Mouse (Mus musculus) embryonic facial prominence, embryonic 13.5 days (tissue): Measurements from ENCODE around the gene Cldn18. TPM values are rescaled to one million over a fixed set of nuclear protein-coding genes. Genes with fewer than 3 reads are reported as not detected.

Experiments used
- ATAC-seq: fragments of 200-750 bp; cut with Nextera tagmentation; 2 replicates; pipeline ENCODE4 v1.8.0; 2017; ENCODE audit warnings: low read depth; ENCODE audit not compliant: insufficient number of reproducible peaks, insufficient read depth, low FRiP score, low TSS enrichment
- H3K27ac ChIP-seq: fragments of 300-500 bp; sonication (generic); 2 replicates; pipeline ENCODE4 v1.5.1; 2015; ENCODE audit warnings: moderate library complexity, mild to moderate bottlenecking, inconsistent platforms
- H3K27me3 ChIP-seq: fragments of 300-500 bp; sonication (generic); 2 replicates; pipeline ENCODE4 v1.6.1; 2015; ENCODE audit warnings: mild to moderate bottlenecking, inconsistent platforms
- H3K36me3 ChIP-seq: fragments of 300-500 bp; sonication (generic); 2 replicates; pipeline ENCODE4 v1.6.1; 2015; ENCODE audit warnings: mild to moderate bottlenecking, inconsistent platforms
- H3K4me1 ChIP-seq: fragments of 300-500 bp; sonication (generic); 2 replicates; pipeline ENCODE4 v1.6.1; 2015; ENCODE audit warnings: inconsistent platforms
- H3K4me2 ChIP-seq: fragments of 300-500 bp; sonication (generic); 2 replicates; pipeline ENCODE4 v1.6.1; 2015; ENCODE audit warnings: moderate library complexity, mild to moderate bottlenecking, inconsistent platforms
- H3K4me3 ChIP-seq: fragments of 300-500 bp; sonication (generic); 2 replicates; pipeline ENCODE4 v1.5.1; 2015; ENCODE audit warnings: mild to moderate bottlenecking, inconsistent platforms
- H3K9ac ChIP-seq: fragments of 300-500 bp; sonication (generic); 2 replicates; pipeline ENCODE4 v1.6.1; 2015; ENCODE audit warnings: mild to moderate bottlenecking, inconsistent platforms
- H3K9me3 ChIP-seq: fragments of 300-500 bp; sonication (generic); 2 replicates; pipeline ENCODE4 v1.6.1; 2016; ENCODE audit warnings: inconsistent platforms
- WGBS: fragments of 180-500 bp; shearing (Covaris S2); methylation state at CpG from one replicate; pipeline ENCODE4 v1.1.7; 2015; ENCODE audit warnings: mixed read lengths; 5-methylcytosine and 5-hydroxymethylcytosine counted together
- polyA plus RNA-seq: library from polyadenylated mRNA; unstranded; fragments of >200 nt; fragmentation: Nextera tagmentation; extraction: Ambion mirVana; gene quantifications from 2 replicates; pipeline ENCODE4 v1.2.1, GENCODE M21; 2015

The Cldn18 gene
- 0.15 TPM in 1 of 2 replicates, not detected in the other for polyA plus RNA-seq

- no peaks in the 10 kb centered on the region for H3K4me1 ChIP-seq
- H3K4me3 ChIP-seq = no peak within 1 kb of the TSS
- 82% methylated on average over 14 of the region's 14 CpGs for WGBS
- H3K27ac ChIP-seq = no peak within 1 kb of the TSS
- H3K36me3 ChIP-seq = no peaks in the 10 kb centered on the region
- no peak for ATAC-seq
- H3K27me3 ChIP-seq = no peaks in the 10 kb centered on the region
- no peaks in the 10 kb centered on the region for H3K9me3 ChIP-seq
- H3K4me2 ChIP-seq = no peak within 1 kb of the TSS
- no peak within 1 kb of the TSS for H3K9ac ChIP-seq
Measured at GRCm38 (mm10) chr9:99717134-99717533, at the start of gene Cldn18. Gene Cldn18 (minus strand): TSS chr9:99717267.

DNA sequence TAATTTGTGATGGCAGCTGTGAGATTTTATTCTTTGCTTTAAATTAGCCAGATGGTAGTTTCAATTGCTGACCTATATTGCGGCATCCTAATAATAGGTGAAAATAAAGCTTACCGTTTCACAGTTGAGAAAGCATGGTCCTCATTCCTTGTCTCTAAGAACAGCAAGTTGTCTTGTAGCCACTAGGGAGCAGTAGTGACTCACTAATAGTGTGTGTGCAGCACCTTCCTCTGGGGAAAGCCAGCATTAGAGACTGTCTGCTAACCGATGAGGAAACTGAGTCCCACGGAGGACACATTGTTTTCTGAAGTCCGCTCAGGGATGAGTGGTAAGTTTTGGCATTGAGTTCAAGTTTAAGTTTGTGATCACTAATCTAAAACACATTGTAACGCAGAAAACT, 46.5 kb upstream of the Cldn18 start:
- no peak overlapping the region for H3K27ac ChIP-seq
- ATAC-seq = no peak
- no peaks in the 10 kb centered on the region for H3K36me3 ChIP-seq
- no peak overlapping the region for H3K4me2 ChIP-seq
- no peak overlapping the region for H3K9ac ChIP-seq
- no peaks in the 10 kb centered on the region for H3K4me1 ChIP-seq
- H3K9me3 ChIP-seq = no peaks in the 10 kb centered on the region
- H3K27me3 ChIP-seq = no peaks in the 10 kb centered on the region
- 67% methylated on average over 6 of the region's 6 CpGs for WGBS
- no peak overlapping the region for H3K4me3 ChIP-seq

DNA sequence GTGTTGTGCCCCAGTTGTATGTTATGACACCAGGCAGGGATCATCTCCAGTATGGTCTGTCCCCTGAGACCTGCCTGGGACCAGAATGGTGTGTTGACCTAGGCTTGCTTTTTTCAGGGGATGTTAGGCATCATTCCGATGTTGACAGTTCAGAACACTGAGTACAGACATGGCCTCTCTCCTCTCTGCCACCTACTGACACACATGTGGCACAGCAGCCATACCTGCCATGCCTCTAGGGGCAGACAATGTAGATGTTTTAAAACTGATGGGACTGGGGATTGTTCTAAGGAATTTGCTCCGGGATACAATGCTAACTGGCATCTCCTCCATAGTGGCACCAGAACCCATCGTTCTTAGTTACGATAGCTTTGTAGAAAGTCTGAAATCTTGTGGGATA, 33.2 kb upstream of the Cldn18 start:
- Histone ChIP-seq H3K27ac (no peak overlapping the region), H3K4me2 (no peak overlapping the region), H3K4me1 (no peaks in the 10 kb centered on the region), H3K9me3 (no peaks in the 10 kb centered on the region), H3K4me3 (no peak overlapping the region), H3K9ac (no peak overlapping the region), H3K27me3 (no peaks in the 10 kb centered on the region), H3K36me3 (no peaks in the 10 kb centered on the region)
- no peak for ATAC-seq
- WGBS = 78% methylated on average over 4 of the region's 4 CpGs

DNA sequence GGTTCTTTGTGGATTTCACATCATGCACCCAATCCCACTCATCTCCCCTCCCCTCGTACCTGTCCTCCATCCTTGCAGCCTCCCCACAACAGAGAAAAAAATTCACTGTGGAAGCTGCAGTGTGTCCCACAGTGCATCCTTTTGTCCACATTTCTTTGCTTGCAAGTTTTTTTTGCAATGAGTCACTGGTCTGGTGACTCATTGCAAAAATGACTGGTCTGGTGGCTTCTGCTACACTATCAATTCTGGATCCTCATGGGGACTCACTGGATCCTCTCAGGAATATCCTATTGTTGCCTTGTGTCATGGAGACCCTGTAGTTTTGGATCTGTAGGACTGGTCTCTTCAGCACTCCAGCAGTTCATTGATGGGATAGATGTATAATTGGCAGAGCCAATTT, 31.2 kb upstream of the Cldn18 start:
- H3K4me1 ChIP-seq = no peaks in the 10 kb centered on the region
- no peak for ATAC-seq
- no peak overlapping the region for H3K4me3 ChIP-seq
- no peaks in the 10 kb centered on the region for H3K27me3 ChIP-seq
- no peak overlapping the region for H3K9ac ChIP-seq
- H3K4me2 ChIP-seq = no peak overlapping the region
- WGBS = 50% methylated on average over 1 of the region's 1 CpGs
- no peak overlapping the region for H3K27ac ChIP-seq
- H3K36me3 ChIP-seq = no peaks in the 10 kb centered on the region
- no peaks in the 10 kb centered on the region for H3K9me3 ChIP-seq

DNA sequence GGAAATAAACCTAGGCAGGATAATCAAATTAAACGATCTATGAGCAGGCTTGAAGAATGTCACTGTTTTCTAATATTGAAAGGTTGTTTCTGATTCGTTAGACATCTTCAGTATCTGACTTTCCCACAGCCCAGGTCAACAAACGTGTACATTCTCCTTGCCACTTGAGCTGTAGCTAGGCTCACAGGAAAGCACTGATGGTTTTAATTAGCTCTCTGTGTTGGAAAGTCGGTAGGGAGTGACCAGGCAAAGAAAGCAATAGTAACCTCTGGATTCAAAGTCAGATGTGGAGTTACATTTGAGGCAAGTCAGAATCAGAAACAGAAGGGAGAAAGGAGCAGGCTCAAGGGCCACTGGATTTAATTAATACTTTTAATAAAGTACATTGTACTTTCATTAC, 30.7 kb upstream of the Cldn18 start:
- H3K9ac ChIP-seq = no peak overlapping the region
- no peak for ATAC-seq
- H3K4me2 ChIP-seq = no peak overlapping the region
- no peak overlapping the region for H3K27ac ChIP-seq
- no peaks in the 10 kb centered on the region for H3K27me3 ChIP-seq
- no peak overlapping the region for H3K4me3 ChIP-seq
- H3K36me3 ChIP-seq = no peaks in the 10 kb centered on the region
- WGBS = 22% methylated on average over 4 of the region's 4 CpGs
- no peaks in the 10 kb centered on the region for H3K4me1 ChIP-seq
- H3K9me3 ChIP-seq = no peaks in the 10 kb centered on the region

GRCm38 (mm10) chr9:99744548-99744947, 27.5 kb upstream of the Cldn18 start:
- WGBS = 57% methylated on average over 5 of the region's 5 CpGs
- no peaks in the 10 kb centered on the region for H3K9me3 ChIP-seq
- no peak for ATAC-seq

GRCm38 (mm10) chr9:99729943-99730646, 13.0 kb upstream of the Cldn18 start:
- Histone ChIP-seq H3K9ac (no peak overlapping the region), H3K4me2 (no peak overlapping the region), H3K27ac (no peak overlapping the region), H3K4me3 (no peak overlapping the region), H3K27me3 (no peaks in the 10 kb centered on the region; the same call in 1 of the 2 replicates), H3K4me1 (no peaks in the 10 kb centered on the region), H3K36me3 (no peaks in the 10 kb centered on the region), H3K9me3 (no peaks in the 10 kb centered on the region)
- WGBS = 30% methylated on average over 15 of the region's 15 CpGs
- no peak for ATAC-seq

More at GRCm38 (mm10) chr9:99744548-99744947, 27.5 kb upstream of the Cldn18 start:
- Histone ChIP-seq H3K4me2 (no peak overlapping the region), H3K27me3 (no peaks in the 10 kb centered on the region), H3K9ac (no peak overlapping the region), H3K27ac (no peak overlapping the region), H3K4me1 (no peaks in the 10 kb centered on the region), H3K4me3 (no peak overlapping the region), H3K36me3 (no peaks in the 10 kb centered on the region)

- H3K4me1 ChIP-seq = no peaks in the 10 kb centered on the region
- ATAC-seq = no peak
- WGBS = 49% methylated on average over 11 of the region's 11 CpGs
- no peaks in the 10 kb centered on the region; the same call in 1 of the 2 replicates for H3K27me3 ChIP-seq
- no peak overlapping the region for H3K4me3 ChIP-seq
- H3K36me3 ChIP-seq = no peaks in the 10 kb centered on the region
- no peaks in the 10 kb centered on the region for H3K9me3 ChIP-seq
- no peak overlapping the region for H3K9ac ChIP-seq
- no peak overlapping the region for H3K4me2 ChIP-seq
- H3K27ac ChIP-seq = no peak overlapping the region
Measured at GRCm38 (mm10) chr9:99727819-99728218, 10.8 kb upstream of the Cldn18 start.

DNA sequence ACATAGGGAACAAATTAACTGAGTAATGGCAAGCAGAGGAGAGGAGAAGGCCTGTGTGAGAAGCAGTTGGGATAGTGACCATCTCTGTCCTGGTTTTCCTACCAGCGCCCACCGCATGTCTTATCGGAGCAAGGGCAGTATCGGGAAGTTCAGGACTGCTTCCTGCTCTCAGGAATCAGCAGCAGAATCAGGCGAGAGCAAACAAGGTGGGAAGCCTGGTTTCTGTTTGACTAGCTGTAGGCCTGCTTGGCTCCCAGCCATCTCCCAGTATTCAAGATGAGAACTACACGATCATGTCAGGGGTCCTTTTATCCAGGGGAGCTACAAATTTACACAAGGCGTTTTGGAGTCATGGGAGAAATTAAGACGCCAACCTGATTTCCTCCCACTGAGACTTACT, 8.2 kb upstream of the Cldn18 start:
- Histone ChIP-seq H3K27me3 (no peaks in the 10 kb centered on the region; the same call in 1 of the 2 replicates), H3K4me3 (no peak overlapping the region), H3K4me1 (no peaks in the 10 kb centered on the region), H3K9ac (no peak overlapping the region), H3K36me3 (no peaks in the 10 kb centered on the region), H3K4me2 (no peak overlapping the region), H3K9me3 (no peaks in the 10 kb centered on the region), H3K27ac (no peak overlapping the region)
- WGBS = 78% methylated on average over 8 of the region's 8 CpGs
- ATAC-seq = no peak

- Histone ChIP-seq H3K4me3 (no peak overlapping the region), H3K27ac (no peak overlapping the region), H3K9me3 (no peaks in the 10 kb centered on the region), H3K9ac (no peak overlapping the region), H3K4me2 (no peak overlapping the region), H3K36me3 (no peaks in the 10 kb centered on the region), H3K27me3 (no peaks in the 10 kb centered on the region), H3K4me1 (no peaks in the 10 kb centered on the region)
- WGBS = 46% methylated on average over 1 of the region's 1 CpGs
- ATAC-seq = no peak
Measured at GRCm38 (mm10) chr9:99720011-99720410, 2.9 kb upstream of the Cldn18 start.

DNA sequence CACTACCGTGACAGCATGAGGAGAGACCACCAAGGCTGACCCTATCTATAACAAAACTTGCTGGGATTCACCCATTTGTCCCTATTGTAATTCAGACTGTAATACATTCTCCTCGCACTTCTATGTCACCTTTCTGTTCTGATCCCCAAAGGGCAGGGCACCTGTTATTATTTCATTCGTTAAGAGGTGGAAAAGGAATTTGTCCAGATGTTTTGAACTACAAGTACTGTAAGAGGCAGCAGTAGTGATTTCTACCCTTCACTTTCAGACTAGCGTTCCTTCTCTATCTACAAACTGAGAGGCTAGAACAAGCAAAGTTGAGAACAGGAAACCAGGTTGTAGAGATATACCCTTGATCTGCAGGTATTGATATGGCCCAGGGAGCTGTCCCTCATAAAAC, 6.8 kb downstream of the Cldn18 start:
- Histone ChIP-seq H3K4me1 (no peaks in the 10 kb centered on the region), H3K36me3 (no peaks in the 10 kb centered on the region), H3K9me3 (no peaks in the 10 kb centered on the region), H3K27me3 (no peaks in the 10 kb centered on the region), H3K4me3 (no peak overlapping the region), H3K4me2 (no peak overlapping the region), H3K9ac (no peak overlapping the region), H3K27ac (no peak overlapping the region)
- no peak for ATAC-seq
- 84% methylated on average over 4 of the region's 4 CpGs for WGBS

DNA sequence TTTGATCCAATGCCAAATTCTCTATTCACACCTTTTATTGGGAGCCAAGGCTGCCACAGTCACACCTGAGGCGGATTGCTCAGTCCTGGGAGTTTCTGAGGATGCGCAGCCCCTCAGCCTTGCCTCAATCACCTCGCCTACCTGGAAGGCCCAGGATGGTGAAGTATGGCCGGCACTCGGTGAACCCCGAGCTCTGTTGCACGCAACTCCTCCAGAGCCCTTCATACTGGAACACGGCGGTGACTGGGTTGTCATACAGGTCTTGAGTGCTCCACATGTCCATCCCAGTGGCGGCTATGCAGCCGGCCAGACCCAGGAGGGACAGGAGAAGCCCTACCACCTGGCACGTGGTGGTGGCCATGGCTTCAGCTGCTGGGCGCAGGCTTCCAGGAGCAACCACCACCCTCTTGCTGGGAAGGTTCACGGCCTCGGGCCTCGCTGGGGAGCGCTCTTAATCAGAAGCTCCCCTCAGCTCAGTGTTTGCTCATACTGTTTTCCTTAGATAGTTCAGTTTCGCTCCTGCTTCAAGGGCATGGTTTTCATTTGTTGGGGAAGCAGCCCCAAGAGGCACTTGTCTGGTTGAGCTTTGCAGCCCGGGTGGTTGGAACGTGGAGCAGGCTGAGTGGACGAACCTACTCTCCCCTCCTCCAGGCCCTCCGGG, 7.3 kb downstream of the Cldn18 start:
- no peak overlapping the region for H3K4me3 ChIP-seq
- H3K4me2 ChIP-seq = no peak overlapping the region
- H3K4me1 ChIP-seq = no peaks in the 10 kb centered on the region
- H3K9ac ChIP-seq = no peak overlapping the region
- H3K27ac ChIP-seq = no peak overlapping the region
- ATAC-seq = no peak
- no peaks in the 10 kb centered on the region for H3K27me3 ChIP-seq
- 82% methylated on average over 22 of the region's 22 CpGs for WGBS
- no peaks in the 10 kb centered on the region for H3K36me3 ChIP-seq
- no peaks in the 10 kb centered on the region for H3K9me3 ChIP-seq
